Comparison of ENCODE assay signal across 8 mouse cellular contexts in genomic region chr6:115823850-115824464, GRCm38 (mm10). TPM values are rescaled to one million over a fixed set of nuclear protein-coding genes. Genes with fewer than 3 reads are reported as not detected.
DNase-seq lines count a peak whose midpoint lies in the region; ATAC-seq and TF ChIP-seq lines count a peak whose summit lies in the region.
"Not testable (repeated sequence)": the region's sequence is repeated elsewhere in the genome, so short reads cannot be mapped to it uniquely, and the experiment has no call there.

No protein-coding gene starts in this region.

- H3K9ac ChIP-seq in kidney, postnatal 0 days (ENCODE audit: low read depth, low read length); lung, embryonic 14.5 days; neural tube, embryonic 11.5 days (ENCODE audit: low read length): not testable (repeated sequence)

- H3K4me2 ChIP-seq in kidney, postnatal 0 days (ENCODE audit: low read length), result peak overlapping the region; percentile 37
- peak overlapping the region; percentile 38 for H3K4me2 ChIP-seq in lung, embryonic 14.5 days
- peak overlapping the region; percentile 26 for H3K4me2 ChIP-seq in neural tube, embryonic 11.5 days (ENCODE audit: low read depth)

- intact Hi-C loops in heart, postnatal 36 days (cut with DNase I), result not testable (repeated sequence)

- ATAC-seq in kidney, postnatal 0 days (replicated peaks; ENCODE audit: low FRiP score, low read depth), result peak; percentile 94
- peak; percentile 97 for ATAC-seq in lung, embryonic 14.5 days (ENCODE audit: insufficient read depth)
- peak; percentile 86 for ATAC-seq in neural tube, embryonic 11.5 days (ENCODE audit: insufficient read depth, low FRiP score, low TSS enrichment)

- H3K36me3 ChIP-seq in E14TG2a.4 (ENCODE audit: insufficient read depth, low read length); forebrain, embryonic 10.5 days (replicated peaks); kidney, postnatal 0 days (ENCODE audit: insufficient read depth, low read length); lung, embryonic 14.5 days (ENCODE audit: insufficient read depth); neural tube, embryonic 11.5 days (ENCODE audit: control insufficient read depth, insufficient read depth, low read length): not testable (repeated sequence)

- H3K9me3 ChIP-seq in E14TG2a.4 (ENCODE audit: low read length); forebrain, embryonic 10.5 days; kidney, postnatal 0 days (replicated peaks; ENCODE audit: low read length); lung, embryonic 14.5 days (ENCODE audit: low read depth, low read length); neural tube, embryonic 11.5 days (ENCODE audit: control insufficient read depth, low read length): not testable (repeated sequence)

- 1% methylated on average over 5 of the region's 11 CpGs for WGBS in forebrain, embryonic 10.5 days
- 2% methylated on average over 5 of the region's 11 CpGs for WGBS in kidney, postnatal 0 days
- 6% methylated on average over 3 of the region's 11 CpGs for WGBS in lung, embryonic 14.5 days
- 3% methylated on average over 4 of the region's 11 CpGs for WGBS in neural tube, embryonic 11.5 days

- peak; percentile 77 for DNase-seq in forebrain, embryonic 10.5 days (ENCODE audit: extremely low spot score, low spot score)
- DNase-seq in heart, postnatal 36 days, result peak; percentile 37 to 43
- peak; percentile 94 for DNase-seq in kidney, postnatal 0 days (ENCODE audit: low spot score)
- DNase-seq in lung, embryonic 14.5 days, result peak; percentile 92
- peak; percentile 86 for DNase-seq in neural tube, embryonic 11.5 days (ENCODE audit: low spot score)
- peak; percentile 23 for DNase-seq in telencephalon, adult 2 months (ENCODE audit: low read depth, low spot score)

- H3K27ac ChIP-seq in brown adipose tissue, adult 24 weeks (replicated peaks; ENCODE audit: low read depth, low read length); kidney, postnatal 0 days; neural tube, embryonic 11.5 days (ENCODE audit: low read depth, low read length): not testable (repeated sequence)
- H3K27ac ChIP-seq in forebrain, embryonic 10.5 days, result peak overlapping the region; percentile 63
- peak overlapping the region; percentile 19; the same call in 1 of the 2 replicates for H3K27ac ChIP-seq in lung, embryonic 14.5 days (ENCODE audit: low read depth)

- not testable (repeated sequence) for H3K4me3 ChIP-seq in E14TG2a.4 (replicated peaks; ENCODE audit: low read length); kidney, postnatal 0 days (replicated peaks; ENCODE audit: low read depth, low read length); neural tube, embryonic 11.5 days (ENCODE audit: low read depth, low read length)
- peak overlapping the region; percentile 20; the same call in 1 of the 2 replicates for H3K4me3 ChIP-seq in brown adipose tissue, adult 24 weeks (ENCODE audit: insufficient read depth, low read depth, low read length)
- H3K4me3 ChIP-seq in forebrain, embryonic 10.5 days, result peak overlapping the region; percentile 34
- H3K4me3 ChIP-seq in lung, embryonic 14.5 days (ENCODE audit: low read depth, low read length), result peak overlapping the region; percentile 18; the same call in 1 of the 2 replicates

- H3K27me3 ChIP-seq in E14TG2a.4 (ENCODE audit: insufficient read depth, low read length); forebrain, embryonic 10.5 days (ENCODE audit: poor library complexity, severe bottlenecking); kidney, postnatal 0 days (ENCODE audit: insufficient read depth, low read length); lung, embryonic 14.5 days (ENCODE audit: insufficient read depth, low read length); neural tube, embryonic 11.5 days (ENCODE audit: control insufficient read depth, insufficient read depth, low read length): not testable (repeated sequence)

- TF ChIP-seq CTCF in E14TG2a.4 (conservative IDR thresholded peaks at IDR 0.05; ENCODE audit: low read length), result peak; percentile 56
- TF ChIP-seq CTCF in kidney, postnatal 0 days (IDR thresholded peaks at IDR 0.05; ENCODE audit: low read depth), result peak; percentile 87
- TF ChIP-seq CTCF in lung, embryonic 14.5 days (IDR thresholded peaks at IDR 0.05; ENCODE audit: low read depth), result peak; percentile 81

- H3K4me1 ChIP-seq in E14TG2a.4 (replicated peaks; ENCODE audit: low read depth, low read length); brown adipose tissue, adult 24 weeks (ENCODE audit: control insufficient read depth, insufficient read depth, insufficient read length, low read length); forebrain, embryonic 10.5 days; kidney, postnatal 0 days (replicated peaks; ENCODE audit: insufficient read depth, low read length); lung, embryonic 14.5 days (ENCODE audit: insufficient read depth); neural tube, embryonic 11.5 days (ENCODE audit: control insufficient read depth, insufficient read depth, low read length): not testable (repeated sequence)

RNA-seq across cellular contexts. Expression of gene Efcab12, which starts 14.3 kb away (rescaled TPM):
- 0.46 TPM in 1 of 2 replicates, not detected in the other for polyA plus RNA-seq in brown adipose tissue, adult 24 weeks (2012; ENCODE audit: insufficient read depth, insufficient read length, missing spikeins)
- polyA plus RNA-seq in forebrain, embryonic 10.5 days (2016; fragmentation: Nextera tagmentation; extraction: Ambion mirVana), result 1.7 and 1.9 TPM in 2 replicates
- total RNA-seq in heart, postnatal 36 days (2021), result under 1 TPM; 0.35 to 0.53 TPM
- 2.5 and 3.0 TPM in 2 replicates for polyA plus RNA-seq in kidney, postnatal 0 days (2015; fragmentation: Nextera tagmentation; extraction: Ambion mirVana)
- polyA plus RNA-seq in lung, embryonic 14.5 days (2014; fragmentation: Nextera tagmentation; extraction: Ambion mirVana), result 0.80 and 0.87 TPM in 2 replicates
- polyA plus RNA-seq in neural tube, embryonic 11.5 days (2014; fragmentation: Nextera tagmentation; extraction: Ambion mirVana), result 0.80 and 1.4 TPM in 2 replicates

RNA-seq across cellular contexts. Expression of gene Rpl32, which starts 15.4 kb away (rescaled TPM):
- polyA plus RNA-seq in brown adipose tissue, adult 24 weeks (2012; ENCODE audit: insufficient read depth, insufficient read length, missing spikeins), result 1,120 and 1,124 TPM in 2 replicates
- 1,831 and 1,874 TPM in 2 replicates for polyA plus RNA-seq in forebrain, embryonic 10.5 days (2016; fragmentation: Nextera tagmentation; extraction: Ambion mirVana)
- 100 to 1,000 TPM; 621 to 649 TPM for total RNA-seq in heart, postnatal 36 days (2021)
- polyA plus RNA-seq in kidney, postnatal 0 days (2015; fragmentation: Nextera tagmentation; extraction: Ambion mirVana), result 2,857 and 3,220 TPM in 2 replicates
- 2,372 and 2,581 TPM in 2 replicates for polyA plus RNA-seq in lung, embryonic 14.5 days (2014; fragmentation: Nextera tagmentation; extraction: Ambion mirVana)
- polyA plus RNA-seq in neural tube, embryonic 11.5 days (2014; fragmentation: Nextera tagmentation; extraction: Ambion mirVana), result 1,610 and 1,750 TPM in 2 replicates

RNA-seq across cellular contexts. Expression of gene Mbd4, which starts 29.2 kb away (rescaled TPM):
- polyA plus RNA-seq in brown adipose tissue, adult 24 weeks (2012; ENCODE audit: insufficient read depth, insufficient read length, missing spikeins), result 0.48 and 1.0 TPM in 2 replicates
- 36.2 and 39.2 TPM in 2 replicates for polyA plus RNA-seq in forebrain, embryonic 10.5 days (2016; fragmentation: Nextera tagmentation; extraction: Ambion mirVana)
- total RNA-seq in heart, postnatal 36 days (2021), result 1 to 10 TPM; 1.2 TPM
- 10.9 TPM in 2 replicates for polyA plus RNA-seq in kidney, postnatal 0 days (2015; fragmentation: Nextera tagmentation; extraction: Ambion mirVana)
- polyA plus RNA-seq in lung, embryonic 14.5 days (2014; fragmentation: Nextera tagmentation; extraction: Ambion mirVana), result 17.1 and 20.1 TPM in 2 replicates
- polyA plus RNA-seq in neural tube, embryonic 11.5 days (2014; fragmentation: Nextera tagmentation; extraction: Ambion mirVana), result 19.7 and 20.8 TPM in 2 replicates

RNA-seq across cellular contexts. Expression of gene Ift122, which starts 29.3 kb away (rescaled TPM):
- polyA plus RNA-seq in brown adipose tissue, adult 24 weeks (2012; ENCODE audit: insufficient read depth, insufficient read length, missing spikeins), result 2.0 and 3.7 TPM in 2 replicates
- polyA plus RNA-seq in forebrain, embryonic 10.5 days (2016; fragmentation: Nextera tagmentation; extraction: Ambion mirVana), result 31.0 TPM in 2 replicates
- 1 to 10 TPM; 9.1 to 9.4 TPM for total RNA-seq in heart, postnatal 36 days (2021)
- 14.9 and 20.6 TPM in 2 replicates for polyA plus RNA-seq in kidney, postnatal 0 days (2015; fragmentation: Nextera tagmentation; extraction: Ambion mirVana)
- 22.2 and 25.6 TPM in 2 replicates for polyA plus RNA-seq in lung, embryonic 14.5 days (2014; fragmentation: Nextera tagmentation; extraction: Ambion mirVana)
- 24.4 and 31.6 TPM in 2 replicates for polyA plus RNA-seq in neural tube, embryonic 11.5 days (2014; fragmentation: Nextera tagmentation; extraction: Ambion mirVana)

RNA-seq across cellular contexts. Expression of gene Cand2, which starts 49.6 kb away (rescaled TPM):
- 0.44 and 0.46 TPM in 2 replicates for polyA plus RNA-seq in brown adipose tissue, adult 24 weeks (2012; ENCODE audit: insufficient read depth, insufficient read length, missing spikeins)
- 59.5 and 65.2 TPM in 2 replicates for polyA plus RNA-seq in forebrain, embryonic 10.5 days (2016; fragmentation: Nextera tagmentation; extraction: Ambion mirVana)
- 10 to 100 TPM; 72.4 to 76.5 TPM for total RNA-seq in heart, postnatal 36 days (2021)
- 10.4 and 12.1 TPM in 2 replicates for polyA plus RNA-seq in kidney, postnatal 0 days (2015; fragmentation: Nextera tagmentation; extraction: Ambion mirVana)
- 38.3 and 46.3 TPM in 2 replicates for polyA plus RNA-seq in lung, embryonic 14.5 days (2014; fragmentation: Nextera tagmentation; extraction: Ambion mirVana)
- polyA plus RNA-seq in neural tube, embryonic 11.5 days (2014; fragmentation: Nextera tagmentation; extraction: Ambion mirVana), result 37.7 and 37.9 TPM in 2 replicates

Comparison
In these comparisons a context has a peak if more than half of its experiments do, and no peak if none do; other contexts are left out.
1. DNase-seq: peak in every context shown above with its lines; median percentile 94 in kidney, postnatal 0 days; 92 in lung, embryonic 14.5 days; 86 in neural tube, embryonic 11.5 days; 77 in forebrain, embryonic 10.5 days; 40 in heart, postnatal 36 days; 23 in telencephalon, adult 2 months.